ENCODE assay signal across 14 mouse cellular contexts in the genomic region with DNA sequence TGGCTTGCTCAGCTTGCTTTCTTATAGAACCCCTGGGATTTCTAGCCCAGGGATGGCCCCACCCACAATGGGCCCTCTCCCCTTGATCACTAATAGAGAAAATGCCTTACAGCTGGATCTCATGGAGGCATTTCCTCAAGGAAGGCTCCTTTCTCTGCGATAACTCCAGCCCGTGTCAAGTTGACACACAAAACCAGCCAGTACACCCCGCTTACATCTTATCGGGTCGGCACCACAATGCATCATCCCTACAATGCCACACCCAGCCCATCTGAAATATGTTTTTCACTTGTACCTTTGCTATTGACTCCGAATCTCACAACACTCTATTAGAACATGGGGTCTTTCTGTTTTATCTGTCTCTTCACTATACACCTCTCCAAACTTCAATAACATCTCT. TPM values are rescaled to one million over a fixed set of nuclear protein-coding genes. Genes with fewer than 3 reads are reported as not detected.
A peak's percentile ranks its signal among the peaks of the same experiment; 100 is the strongest.
DNase-seq lines count a peak whose midpoint lies in the region; ATAC-seq and TF ChIP-seq lines count a peak whose summit lies in the region.
"Had no signal": no experiment of that assay in that cellular context is flagged by ENCODE, and none has a peak within 500 bp of the region (broad histone marks: within the 10 kb centered on the region; RNA-seq: fewer than 3 reads in every experiment).

No protein-coding gene starts in this region.

- H3K27me3 ChIP-seq in intestine, embryonic 14.5 days (replicated peaks; ENCODE audit: control insufficient read depth, insufficient read depth, low read length), result no peaks in the 10 kb centered on the region
- no peaks in the 10 kb centered on the region for H3K27me3 ChIP-seq in intestine, embryonic 15.5 days (replicated peaks)
- H3K27me3 ChIP-seq in lung, embryonic 14.5 days (ENCODE audit: insufficient read depth, low read length), result no peaks in the 10 kb centered on the region
- no peaks in the 10 kb centered on the region for H3K27me3 ChIP-seq in liver, embryonic 12.5 days (replicated peaks)

- H3K9ac ChIP-seq in intestine, embryonic 14.5 days (ENCODE audit: low read length), result no peak overlapping the region
- H3K9ac ChIP-seq in intestine, embryonic 15.5 days, result no peak overlapping the region
- no peak overlapping the region for H3K9ac ChIP-seq in lung, embryonic 14.5 days
- H3K9ac ChIP-seq in liver, embryonic 12.5 days, result peak overlapping the region; percentile 92

- H3K9me3 ChIP-seq in intestine, embryonic 14.5 days (ENCODE audit: control insufficient read depth, low read length), result peaks cover 6% of the 10 kb centered on the region; the same call in 1 of the 2 replicates
- H3K9me3 ChIP-seq in intestine, embryonic 15.5 days, result no peaks in the 10 kb centered on the region
- H3K9me3 ChIP-seq in lung, embryonic 14.5 days (ENCODE audit: low read depth, low read length), result no peaks in the 10 kb centered on the region
- H3K9me3 ChIP-seq in liver, embryonic 12.5 days (replicated peaks), result no peaks in the 10 kb centered on the region

- ATAC-seq in intestine, embryonic 14.5 days (replicated peaks; ENCODE audit: low FRiP score, low TSS enrichment, low read depth), result no peak
- no peak for ATAC-seq in intestine, embryonic 15.5 days
- no peak for ATAC-seq in lung, embryonic 14.5 days (ENCODE audit: insufficient read depth)
- ATAC-seq in liver, embryonic 12.5 days, result peak; percentile 53
- ATAC-seq: CD4-positive, CD25-positive, alpha-beta regulatory T cell, adult 4 months; forebrain, embryonic 14.5 days had no signal

- intact Hi-C loops in left cerebral cortex, postnatal 36 days (cut with DNase I), result no loop called here

- H3K27ac ChIP-seq in intestine, embryonic 14.5 days (ENCODE audit: low read depth), result no peak overlapping the region
- no peak overlapping the region for H3K27ac ChIP-seq in intestine, embryonic 15.5 days
- H3K27ac ChIP-seq in lung, embryonic 14.5 days (ENCODE audit: low read depth), result no peak overlapping the region
- peak overlapping the region; percentile 92 for H3K27ac ChIP-seq in liver, embryonic 12.5 days

- H3K4me3 ChIP-seq in intestine, embryonic 14.5 days (ENCODE audit: low read depth, low read length), result no peak overlapping the region
- no peak overlapping the region for H3K4me3 ChIP-seq in intestine, embryonic 15.5 days (replicated peaks)
- H3K4me3 ChIP-seq in lung, embryonic 14.5 days (ENCODE audit: low read depth, low read length), result no peak overlapping the region
- H3K4me3 ChIP-seq in liver, embryonic 12.5 days, result peak overlapping the region; percentile 81

- H3K36me3 ChIP-seq in intestine, embryonic 14.5 days (ENCODE audit: control insufficient read depth, insufficient read depth, low read length), result no peaks in the 10 kb centered on the region
- no peaks in the 10 kb centered on the region for H3K36me3 ChIP-seq in intestine, embryonic 15.5 days
- H3K36me3 ChIP-seq in lung, embryonic 14.5 days (ENCODE audit: insufficient read depth), result no peaks in the 10 kb centered on the region
- H3K36me3 ChIP-seq in liver, embryonic 12.5 days, result peaks cover 5% of the 10 kb centered on the region; the same call in 1 of the 2 replicates

- H3K4me2 ChIP-seq in intestine, embryonic 14.5 days (ENCODE audit: low read length), result no peak overlapping the region
- H3K4me2 ChIP-seq in intestine, embryonic 15.5 days (replicated peaks), result no peak overlapping the region
- peak overlapping the region; percentile 29 for H3K4me2 ChIP-seq in lung, embryonic 14.5 days
- H3K4me2 ChIP-seq in liver, embryonic 12.5 days, result peak overlapping the region; percentile 92

- no peak for TF ChIP-seq CTCF in lung, embryonic 14.5 days (IDR thresholded peaks at IDR 0.05; ENCODE audit: low read depth)

- H3K4me1 ChIP-seq in intestine, embryonic 14.5 days (replicated peaks; ENCODE audit: control insufficient read depth, insufficient read depth, low read length), result peaks cover 6% of the 10 kb centered on the region
- H3K4me1 ChIP-seq in intestine, embryonic 15.5 days (replicated peaks), result peaks cover 5% of the 10 kb centered on the region; the same call in 1 of the 2 replicates
- no peaks in the 10 kb centered on the region; the same call in 1 of the 2 replicates for H3K4me1 ChIP-seq in lung, embryonic 14.5 days (ENCODE audit: insufficient read depth)
- peaks cover 77% of the 10 kb centered on the region for H3K4me1 ChIP-seq in liver, embryonic 12.5 days

- DNase-seq in intestine, embryonic 14.5 days (ENCODE audit: low spot score), result peak; percentile 38
- no peak for DNase-seq in lung, embryonic 14.5 days
- DNase-seq in lung, postnatal 4 days, result no peak
- DNase-seq in c-Kit-negative CD71-positive TER-119-positive erythroid progenitor cells, embryonic 14.5 days (ENCODE audit: low read depth, low spot score), result peak; percentile 41
- DNase-seq in left cerebral cortex, postnatal 36 days (ENCODE audit: low spot score in 2 of 2), result no peak
- no peak for DNase-seq in frontal cortex, postnatal 10 days (ENCODE audit: low spot score in 2 of 2)
- DNase-seq: cerebellum, postnatal 10 days; embryo, embryonic 11 days; midbrain, embryonic 14.5 days; right cerebral cortex, postnatal 25 days had no signal

- 94% methylated on average over 6 of the region's 6 CpGs for WGBS in intestine, embryonic 14.5 days
- WGBS in intestine, embryonic 15.5 days, result 89% methylated on average over 6 of the region's 6 CpGs
- WGBS in lung, embryonic 14.5 days, result 87% methylated on average over 6 of the region's 6 CpGs
- 46% methylated on average over 6 of the region's 6 CpGs for WGBS in liver, embryonic 12.5 days (ENCODE audit: insufficient replicate concordance)

RNA-seq across cellular contexts. Expression of a gene that starts 3.6 kb away (rescaled TPM):
- polyA plus RNA-seq in intestine, embryonic 14.5 days (2014; fragmentation: Nextera tagmentation; extraction: Ambion mirVana), result 11.2 and 15.0 TPM in 2 replicates
- polyA plus RNA-seq in intestine, embryonic 15.5 days (2015; fragmentation: Nextera tagmentation; extraction: Ambion mirVana), result 18.9 and 19.3 TPM in 2 replicates
- 26.6 and 30.2 TPM in 2 replicates for polyA plus RNA-seq in lung, embryonic 14.5 days (2014; fragmentation: Nextera tagmentation; extraction: Ambion mirVana)
- 60.1 TPM in 2 replicates for polyA plus RNA-seq in liver, embryonic 12.5 days (2016; fragmentation: Nextera tagmentation; extraction: Ambion mirVana)
- total RNA-seq in left cerebral cortex, postnatal 36 days (2021), result 10 to 100 TPM; 20.2 to 22.9 TPM

Comparison
In these comparisons a context has a peak if more than half of its experiments do, and no peak if none do; other contexts are left out.
1. DNase-seq: peak in intestine, embryonic 14.5 days (single experiment) and c-Kit-negative CD71-positive TER-119-positive erythroid progenitor cells, embryonic 14.5 days (single experiment); none in lung, embryonic 14.5 days (single experiment), lung, postnatal 4 days (0 of 2), left cerebral cortex, postnatal 36 days (0 of 2) and frontal cortex, postnatal 10 days (0 of 2).
2. H3K4me2 ChIP-seq: peak in lung, embryonic 14.5 days (single experiment) and liver, embryonic 12.5 days (single experiment); none in intestine, embryonic 14.5 days (single experiment) and intestine, embryonic 15.5 days (single experiment).